Mouse (Mus musculus): ENCODE measurements around the gene Polr2e. TPM values are rescaled to one million over a fixed set of nuclear protein-coding genes. Genes with fewer than 3 reads are reported as not detected.

Polr2e gene
- total RNA-seq, 2 experiments from 2014 or later: 73.0 to 76.0 TPM

- TF ChIP-seq CTCF (IDR thresholded peaks at IDR 0.05): no peak
- DNase-seq (ENCODE audit: extremely low spot score in 1 of 2, low spot score in 2 of 2): no peak
- no peak overlapping the region for H3K4me3 ChIP-seq
- intact Hi-C loops (cut with DNase I): no loop called here
- H3K27ac ChIP-seq: no peak overlapping the region
Observed at GRCm38 (mm10) chr10:80030736-80031135, 8.9 kb downstream of the Polr2e start.

GRCm38 (mm10) chr10:80030191-80030590 lies 9.4 kb downstream of the Polr2e start:
- intact Hi-C loops (cut with DNase I): no loop called here
- no peak overlapping the region for H3K27ac ChIP-seq
- DNase-seq (ENCODE audit: extremely low spot score in 1 of 2, low spot score in 2 of 2): no peak
- H3K4me3 ChIP-seq: no peak overlapping the region
- no peak for TF ChIP-seq CTCF (IDR thresholded peaks at IDR 0.05)

- no peak overlapping the region for H3K4me3 ChIP-seq
- DNase-seq (ENCODE audit: extremely low spot score in 1 of 2, low spot score in 2 of 2): no peak
- intact Hi-C loops (cut with DNase I): no loop called here
Observed at GRCm38 (mm10) chr10:80028521-80028846, 11.1 kb downstream of the Polr2e start.

GRCm38 (mm10) chr10:80027681-80028520 lies 11.7 kb downstream of the Polr2e start:
- DNase-seq (ENCODE audit: extremely low spot score in 1 of 2, low spot score in 2 of 2): no peak
- Histone ChIP-seq H3K4me3 (no peak overlapping the region), H3K27ac (no peak overlapping the region)
- no peak for TF ChIP-seq CTCF (IDR thresholded peaks at IDR 0.05)
- intact Hi-C loops (cut with DNase I): no loop called here

More at GRCm38 (mm10) chr10:80028521-80028846, 11.1 kb downstream of the Polr2e start:
- H3K27ac ChIP-seq: no peak overlapping the region
- no peak for TF ChIP-seq CTCF (IDR thresholded peaks at IDR 0.05)

- no peak for DNase-seq (ENCODE audit: extremely low spot score in 1 of 2, low spot score in 2 of 2)
- Histone ChIP-seq H3K4me3 (no peak overlapping the region), H3K27ac (no peak overlapping the region)
- no peak for TF ChIP-seq CTCF (IDR thresholded peaks at IDR 0.05)
- intact Hi-C loops (cut with DNase I): no loop called here
Observed at GRCm38 (mm10) chr10:80025889-80026288, 13.7 kb downstream of the Polr2e start.

- H3K27ac ChIP-seq: no peak overlapping the region
- intact Hi-C loops (cut with DNase I): no loop called here
- H3K4me3 ChIP-seq: no peak overlapping the region
- DNase-seq (ENCODE audit: extremely low spot score in 1 of 2, low spot score in 2 of 2): no peak
- no peak for TF ChIP-seq CTCF (IDR thresholded peaks at IDR 0.05)
Observed at GRCm38 (mm10) chr10:80025463-80025862, 14.1 kb downstream of the Polr2e start.

- H3K27ac ChIP-seq: no peak overlapping the region
- intact Hi-C loops (cut with DNase I): no loop called here
- TF ChIP-seq CTCF (IDR thresholded peaks at IDR 0.05): no peak
- H3K4me3 ChIP-seq: no peak overlapping the region
- DNase-seq (ENCODE audit: extremely low spot score in 1 of 2, low spot score in 2 of 2): no peak
Observed at GRCm38 (mm10) chr10:80025044-80025347, 14.6 kb downstream of the Polr2e start.

- DNase-seq (ENCODE audit: extremely low spot score in 1 of 2, low spot score in 2 of 2): no peak
- Histone ChIP-seq H3K4me3 (no peak overlapping the region), H3K27ac (no peak overlapping the region)
- TF ChIP-seq CTCF (IDR thresholded peaks at IDR 0.05): no peak
- intact Hi-C loops (cut with DNase I): no loop called here
Observed at GRCm38 (mm10) chr10:80024229-80025043, 15.2 kb downstream of the Polr2e start.

GRCm38 (mm10) chr10:80023758-80024157 lies 15.8 kb downstream of the Polr2e start:
- no peak for DNase-seq (ENCODE audit: extremely low spot score in 1 of 2, low spot score in 2 of 2)
- intact Hi-C loops (cut with DNase I): loop anchor here (2.0 kb wide), 1 partner anchor 19 kb away; no protein-coding TSS in a partner anchor
- Histone ChIP-seq H3K4me3 (no peak overlapping the region), H3K27ac (no peak overlapping the region)
- TF ChIP-seq CTCF (IDR thresholded peaks at IDR 0.05): no peak

GRCm38 (mm10) chr10:80022806-80023205 lies 16.8 kb downstream of the Polr2e start:
- H3K4me3 ChIP-seq: no peak overlapping the region
- TF ChIP-seq CTCF (IDR thresholded peaks at IDR 0.05): no peak
- DNase-seq (ENCODE audit: extremely low spot score in 1 of 2, low spot score in 2 of 2): no peak
- H3K27ac ChIP-seq: no peak overlapping the region
- intact Hi-C loops (cut with DNase I): loop anchor here (2.0 kb wide), 1 partner anchor 18 kb away; no protein-coding TSS in a partner anchor

GRCm38 (mm10) chr10:80022164-80022563 lies 17.4 kb downstream of the Polr2e start:
- DNase-seq (ENCODE audit: extremely low spot score in 1 of 2, low spot score in 2 of 2): no peak

GRCm38 (mm10) chr10:80021320-80021641 lies 18.3 kb downstream of the Polr2e start:
- DNase-seq (ENCODE audit: extremely low spot score in 1 of 2, low spot score in 2 of 2): no peak

More at GRCm38 (mm10) chr10:80022164-80022563, 17.4 kb downstream of the Polr2e start:
- Histone ChIP-seq H3K4me3 (no peak overlapping the region), H3K27ac (no peak overlapping the region)
- intact Hi-C loops (cut with DNase I): loop anchor here (2.0 kb wide), 1 partner anchor 17 kb away; no protein-coding TSS in a partner anchor
- no peak for TF ChIP-seq CTCF (IDR thresholded peaks at IDR 0.05)

More at GRCm38 (mm10) chr10:80021320-80021641, 18.3 kb downstream of the Polr2e start:
- intact Hi-C loops (cut with DNase I): no loop called here
- H3K4me3 ChIP-seq: no peak overlapping the region
- TF ChIP-seq CTCF (IDR thresholded peaks at IDR 0.05): no peak
- H3K27ac ChIP-seq: no peak overlapping the region
